ENCODE assay signal across 16 mouse cellular contexts in the genomic region with DNA sequence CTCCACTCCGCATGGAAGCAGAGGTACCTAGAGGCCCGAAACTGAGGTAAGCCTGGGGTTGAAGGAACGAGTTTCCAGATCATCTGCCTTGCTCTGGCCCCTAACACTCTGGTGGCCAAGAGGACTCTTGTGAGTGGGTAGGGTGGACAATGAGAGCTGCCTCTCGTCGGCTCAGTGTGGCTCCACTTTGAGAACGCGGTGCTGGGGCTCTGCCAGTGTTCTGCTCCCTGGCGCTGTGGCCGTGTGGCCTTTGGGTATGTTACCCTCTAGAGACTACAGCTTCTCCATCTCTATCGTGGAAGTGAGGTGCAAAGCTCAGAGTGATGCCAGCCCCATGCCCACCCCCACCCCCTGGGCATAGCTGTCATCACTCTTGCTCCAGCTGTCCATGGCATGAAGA. TPM values are rescaled to one million over a fixed set of nuclear protein-coding genes. Genes with fewer than 3 reads are reported as not detected.
DNase-seq lines count a peak whose midpoint lies in the region; ATAC-seq and TF ChIP-seq lines count a peak whose summit lies in the region.
"Had no signal": no experiment of that assay in that cellular context is flagged by ENCODE, and none has a peak within 500 bp of the region (broad histone marks: within the 10 kb centered on the region; RNA-seq: fewer than 3 reads in every experiment).

No protein-coding gene starts in this region.

- no peak overlapping the region for H3K4me3 ChIP-seq in forebrain, embryonic 10.5 days
- no peak overlapping the region for H3K4me3 ChIP-seq in forebrain, embryonic 15.5 days
- H3K4me3 ChIP-seq in layer of hippocampus, adult 2 months = peak overlapping the region; percentile 45
- H3K4me3 ChIP-seq: embryonic facial prominence, embryonic 13.5 days; forebrain, embryonic 12.5 days; midbrain, embryonic 15.5 days; neural tube, embryonic 15.5 days had no signal

- WGBS in forebrain, embryonic 10.5 days = 73% methylated on average over 10 of the region's 10 CpGs
- 65% methylated on average over 10 of the region's 10 CpGs for whole genome bisulfite sequencing in forebrain, embryonic 15.5 days

- no peaks in the 10 kb centered on the region for H3K27me3 ChIP-seq in forebrain, embryonic 10.5 days (ENCODE audit: poor library complexity, severe bottlenecking)
- no peaks in the 10 kb centered on the region for H3K27me3 ChIP-seq in forebrain, embryonic 15.5 days
- H3K27me3 ChIP-seq: embryonic facial prominence, embryonic 13.5 days; forebrain, embryonic 12.5 days; midbrain, embryonic 15.5 days; neural tube, embryonic 15.5 days had no signal

- no peaks in the 10 kb centered on the region for H3K9me3 ChIP-seq in forebrain, embryonic 10.5 days
- H3K9me3 ChIP-seq in forebrain, embryonic 15.5 days = no peaks in the 10 kb centered on the region
- H3K9me3 ChIP-seq: embryonic facial prominence, embryonic 13.5 days; forebrain, embryonic 12.5 days; midbrain, embryonic 15.5 days; neural tube, embryonic 15.5 days had no signal

- H3K4me1 ChIP-seq in forebrain, embryonic 10.5 days = peaks cover 29% of the 10 kb centered on the region
- peaks cover 7% of the 10 kb centered on the region; the same call in 1 of the 2 replicates for H3K4me1 ChIP-seq in forebrain, embryonic 15.5 days

- TF ChIP-seq CTCF in layer of hippocampus, adult 2 months (conservative IDR thresholded peaks at IDR 0.05) = no peak

- no peak overlapping the region for H3K4me2 ChIP-seq in forebrain, embryonic 15.5 days (replicated peaks)
- H3K4me2 ChIP-seq: embryonic facial prominence, embryonic 13.5 days; forebrain, embryonic 12.5 days; midbrain, embryonic 15.5 days; neural tube, embryonic 15.5 days had no signal

- H3K27ac ChIP-seq in forebrain, embryonic 10.5 days = peak overlapping the region; percentile 4; the same call in 1 of the 2 replicates
- H3K27ac ChIP-seq in forebrain, embryonic 15.5 days (replicated peaks) = no peak overlapping the region; the same call in 1 of the 2 replicates
- peak overlapping the region; percentile 76 for H3K27ac ChIP-seq in layer of hippocampus, adult 2 months
- H3K27ac ChIP-seq: embryonic facial prominence, embryonic 13.5 days; forebrain, embryonic 12.5 days; kidney, postnatal 0 days; liver, embryonic 14.5 days; midbrain, embryonic 15.5 days; neural tube, embryonic 15.5 days had no signal

- ATAC-seq in forebrain, embryonic 15.5 days (replicated peaks) = no peak
- ATAC-seq in megakaryocyte progenitor cell, adult 5-6 weeks (replicated peaks; ENCODE audit: poor library complexity) = peak; percentile 13; the same call in 1 of the 2 replicates
- ATAC-seq: inflammation-experienced regulatory T-cells, adult 6 months; midbrain, embryonic 15.5 days had no signal

- H3K36me3 ChIP-seq in forebrain, embryonic 10.5 days (replicated peaks) = no peaks in the 10 kb centered on the region
- H3K36me3 ChIP-seq in forebrain, embryonic 15.5 days = no peaks in the 10 kb centered on the region
- H3K36me3 ChIP-seq: embryonic facial prominence, embryonic 13.5 days; forebrain, embryonic 12.5 days; midbrain, embryonic 15.5 days; neural tube, embryonic 15.5 days had no signal

- H3K9ac ChIP-seq in forebrain, embryonic 15.5 days (replicated peaks) = no peak overlapping the region
- H3K9ac ChIP-seq: embryonic facial prominence, embryonic 13.5 days; forebrain, embryonic 12.5 days; liver, embryonic 14.5 days; midbrain, embryonic 15.5 days; neural tube, embryonic 15.5 days had no signal

- no peak for DNase-seq in forebrain, embryonic 10.5 days (ENCODE audit: extremely low spot score, low spot score)
- no peak for DNase-seq in layer of hippocampus, adult 2 months (ENCODE audit: low spot score in 2 of 2)
- no peak for DNase-seq in layer of hippocampus, postnatal 14 days (ENCODE audit: low spot score in 2 of 2)
- DNase-seq in retina, postnatal 1 day = peak; percentile 40
- DNase-seq in retina, embryonic 14.5 days (ENCODE audit: low spot score) = no peak
- no peak for DNase-seq in frontal cortex, postnatal 14 days (ENCODE audit: low spot score in 2 of 2)

RNA-seq across cellular contexts. Expression of a gene that starts 0.4 kb away (rescaled TPM):
- polyA plus RNA-seq in forebrain, embryonic 10.5 days (2016; fragmentation: Nextera tagmentation; extraction: Ambion mirVana) = 9.6 and 9.8 TPM in 2 replicates
- 9.3 and 10.9 TPM in 2 replicates for polyA plus RNA-seq in forebrain, embryonic 15.5 days (2015; fragmentation: Nextera tagmentation; extraction: Ambion mirVana)
- total RNA-seq in layer of hippocampus, adult 2 months (2021) = 100 to 1,000 TPM; 163 to 164 TPM
- total RNA-seq in layer of hippocampus, postnatal 14 days (2021) = 100 to 1,000 TPM; 106 to 115 TPM
- total RNA-seq in megakaryocyte progenitor cell, adult 5-6 weeks (2015) = 0.66 and 1.2 TPM in 2 replicates
- 1.6 and 2.6 TPM in 2 replicates for total RNA-seq in megakaryocyte progenitor cell, adult 5-6 weeks (2017)

RNA-seq across cellular contexts. Expression of a gene that starts 33.5 kb away (rescaled TPM):
- 42.0 and 43.0 TPM in 2 replicates for polyA plus RNA-seq in forebrain, embryonic 10.5 days (2016; fragmentation: Nextera tagmentation; extraction: Ambion mirVana)
- polyA plus RNA-seq in forebrain, embryonic 15.5 days (2015; fragmentation: Nextera tagmentation; extraction: Ambion mirVana) = 26.4 and 27.9 TPM in 2 replicates
- 10 to 100 TPM; 19.9 to 21.0 TPM for total RNA-seq in layer of hippocampus, adult 2 months (2021)
- total RNA-seq in layer of hippocampus, postnatal 14 days (2021) = 10 to 100 TPM; 23.4 TPM
- total RNA-seq in megakaryocyte progenitor cell, adult 5-6 weeks (2015) = 26.9 and 28.4 TPM in 2 replicates
- 33.4 and 35.1 TPM in 2 replicates for total RNA-seq in megakaryocyte progenitor cell, adult 5-6 weeks (2017)

RNA-seq across cellular contexts. Expression of a gene that starts 34.3 kb away (rescaled TPM):
- polyA plus RNA-seq in forebrain, embryonic 10.5 days (2016; fragmentation: Nextera tagmentation; extraction: Ambion mirVana) = 0.48 and 0.79 TPM in 2 replicates
- polyA plus RNA-seq in forebrain, embryonic 15.5 days (2015; fragmentation: Nextera tagmentation; extraction: Ambion mirVana) = 1.5 TPM in 2 replicates
- total RNA-seq in layer of hippocampus, adult 2 months (2021) = under 1 TPM; 0.69 to 0.76 TPM
- total RNA-seq in layer of hippocampus, postnatal 14 days (2021) = under 1 TPM; 0.38 to 0.92 TPM
- total RNA-seq in megakaryocyte progenitor cell, adult 5-6 weeks (2015) = 0.71 and 0.91 TPM in 2 replicates
- 1.2 and 3.2 TPM in 2 replicates for total RNA-seq in megakaryocyte progenitor cell, adult 5-6 weeks (2017)
- polyA plus RNA-seq: adrenal gland, adult 2 months; inflammation-experienced regulatory T-cells, adult 6 months had no signal

RNA-seq across cellular contexts. Expression of a gene that starts 43.1 kb away (rescaled TPM):
- polyA plus RNA-seq in forebrain, embryonic 10.5 days (2016; fragmentation: Nextera tagmentation; extraction: Ambion mirVana) = 0.72 and 0.96 TPM in 2 replicates
- 0.53 and 1.0 TPM in 2 replicates for polyA plus RNA-seq in forebrain, embryonic 15.5 days (2015; fragmentation: Nextera tagmentation; extraction: Ambion mirVana)
- total RNA-seq in layer of hippocampus, adult 2 months (2021) = 10 to 100 TPM; 22.7 to 48.4 TPM
- 10 to 100 TPM; 17.7 to 25.6 TPM for total RNA-seq in layer of hippocampus, postnatal 14 days (2021)
- 1.5 TPM in 1 of 2 replicates, not detected in the other for total RNA-seq in megakaryocyte progenitor cell, adult 5-6 weeks (2015)
- total RNA-seq in megakaryocyte progenitor cell, adult 5-6 weeks (2017) = 0.10 TPM in 1 of 2 replicates, not detected in the other

RNA-seq across cellular contexts. Expression of a gene that starts 45.2 kb away (rescaled TPM):
- polyA plus RNA-seq in forebrain, embryonic 10.5 days (2016; fragmentation: Nextera tagmentation; extraction: Ambion mirVana) = 24.1 and 24.4 TPM in 2 replicates
- polyA plus RNA-seq in forebrain, embryonic 15.5 days (2015; fragmentation: Nextera tagmentation; extraction: Ambion mirVana) = 18.0 and 21.5 TPM in 2 replicates
- 10 to 100 TPM; 12.7 to 16.9 TPM for total RNA-seq in layer of hippocampus, adult 2 months (2021)
- total RNA-seq in layer of hippocampus, postnatal 14 days (2021) = 10 to 100 TPM; 12.2 to 14.4 TPM
- total RNA-seq in megakaryocyte progenitor cell, adult 5-6 weeks (2015) = 7.4 and 10.3 TPM in 2 replicates
- total RNA-seq in megakaryocyte progenitor cell, adult 5-6 weeks (2017) = 4.8 and 6.6 TPM in 2 replicates

Comparison
In these comparisons a context has a peak if more than half of its experiments do, and no peak if none do; other contexts are left out.
1. RNA of a gene that starts 0.4 kb away (total RNA-seq): 163 to 164 TPM in layer of hippocampus, adult 2 months and 106 to 115 TPM in layer of hippocampus, postnatal 14 days; 0.66 to 2.6 TPM in megakaryocyte progenitor cell, adult 5-6 weeks; every median in the first group is over 10 times any median in the second.